Mouse (Mus musculus) forebrain, embryonic 16.5 days (tissue): Measurements from ENCODE around the gene Cyb5r1. TPM values are rescaled to one million over a fixed set of nuclear protein-coding genes. Genes with fewer than 3 reads are reported as not detected.
A peak's percentile ranks its signal among the peaks of the same experiment; 100 is the strongest.
"Not testable (repeated sequence)": the region's sequence is repeated elsewhere in the genome, so short reads cannot be mapped to it uniquely, and the experiment has no call there.

ENCODE experiments used
- ATAC-seq: fragments of 200-750 bp; cut with Nextera tagmentation; 2 replicates; pipeline ENCODE4 v1.8.0; 2017; ENCODE audit warnings: mild to moderate bottlenecking, moderate library complexity
- H3K27ac ChIP-seq: fragments of 300-500 bp; sonication (generic); 2 replicates; pipeline ENCODE4 v1.5.1; 2014; ENCODE audit warnings: low read length, control low read depth
- H3K27me3 ChIP-seq: fragments of 300-500 bp; sonication (generic); replicated peaks from 2 replicates; pipeline ENCODE4 v1.6.1; 2014; ENCODE audit warnings: low read length; ENCODE audit not compliant: control insufficient read depth, insufficient read depth
- H3K36me3 ChIP-seq: fragments of 300-500 bp; sonication (generic); 2 replicates; pipeline ENCODE4 v1.6.1; 2014; ENCODE audit not compliant: control insufficient read depth, insufficient read depth
- H3K4me1 ChIP-seq: fragments of 300-500 bp; sonication (generic); replicated peaks from 2 replicates; pipeline ENCODE4 v1.6.1; 2014; ENCODE audit warnings: low read length; ENCODE audit not compliant: control insufficient read depth, insufficient read depth
- H3K4me2 ChIP-seq: fragments of 300-500 bp; sonication (generic); 2 replicates; pipeline ENCODE4 v1.6.1; 2014; ENCODE audit warnings: mild to moderate bottlenecking, low read length, control low read depth
- H3K4me3 ChIP-seq: fragments of 300-500 bp; sonication (generic); replicated peaks from 2 replicates; pipeline ENCODE4 v1.5.1; 2014; ENCODE audit warnings: mild to moderate bottlenecking, low read length, control low read depth
- H3K9ac ChIP-seq: fragments of 300-500 bp; sonication (generic); replicated peaks from 2 replicates; pipeline ENCODE4 v1.6.1; 2014; ENCODE audit warnings: low read depth, low read length, control low read depth
- H3K9me3 ChIP-seq: fragments of 300-500 bp; sonication (generic); 2 replicates; pipeline ENCODE4 v1.6.1; 2016; ENCODE audit warnings: low read length; ENCODE audit not compliant: control insufficient read depth
- WGBS: fragments of 180-500 bp; shearing (Covaris S2); extraction: QIAGEN DNeasy Blood & Tissue Kit; methylation state at CpG from one replicate; pipeline ENCODE4 v1.1.7; 2014; 5-methylcytosine and 5-hydroxymethylcytosine counted together
- polyA plus RNA-seq: library from polyadenylated mRNA; unstranded; fragments of >200 nt; fragmentation: Nextera tagmentation; extraction: Ambion mirVana; gene quantifications from 2 replicates; pipeline ENCODE4 v1.2.1, GENCODE M21; 2015

The Cyb5r1 gene
- polyA plus RNA-seq, 1 experiment from 2014 or later, result 23.3 TPM

DNA sequence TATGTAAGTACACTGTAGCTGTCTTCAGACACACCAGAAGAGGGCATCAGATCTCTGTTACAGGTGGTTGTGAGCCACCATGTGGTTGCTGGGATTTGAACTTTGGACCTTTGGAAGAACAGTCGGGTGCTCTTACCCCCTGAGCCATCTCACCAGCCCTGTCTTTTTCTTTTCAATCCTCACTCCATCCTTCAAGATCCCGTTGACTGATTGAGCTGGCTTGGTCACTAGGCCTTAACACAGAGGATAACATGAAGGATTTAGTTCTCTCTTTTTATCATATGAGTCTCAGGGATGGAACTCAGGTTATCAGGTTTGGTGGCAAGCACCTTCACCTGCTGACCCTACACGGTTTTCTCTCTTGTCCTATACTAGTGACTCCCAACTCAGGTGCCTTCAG lies 43.2 kb downstream of the Cyb5r1 start:
- H3K4me2 ChIP-seq, H3K36me3 ChIP-seq, H3K9ac ChIP-seq, H3K27me3 ChIP-seq, H3K4me3 ChIP-seq, H3K9me3 ChIP-seq, ATAC-seq, H3K4me1 ChIP-seq, H3K27ac ChIP-seq: not testable (repeated sequence)
- 67% methylated on average over 3 of the region's 3 CpGs for WGBS

DNA sequence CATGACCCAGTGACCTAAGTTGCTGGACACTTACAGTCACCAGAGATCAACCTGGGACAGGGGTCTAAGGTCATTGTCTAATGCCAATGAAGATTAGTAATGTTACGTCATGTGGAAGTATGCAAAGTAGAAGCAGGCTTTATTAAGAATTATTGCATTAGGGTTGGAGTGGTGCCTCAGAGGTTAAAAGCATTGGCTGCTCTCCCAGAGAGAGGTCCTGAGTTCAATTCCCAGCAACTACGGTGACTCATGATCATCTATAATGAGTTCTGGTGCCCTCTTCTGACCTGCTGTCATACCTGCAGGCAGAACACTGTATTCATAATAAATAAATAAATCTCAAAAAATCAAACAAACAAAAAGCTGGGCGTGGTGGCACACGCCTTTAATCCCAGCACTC lies 44.8 kb downstream of the Cyb5r1 start:
- no peak for ATAC-seq

DNA sequence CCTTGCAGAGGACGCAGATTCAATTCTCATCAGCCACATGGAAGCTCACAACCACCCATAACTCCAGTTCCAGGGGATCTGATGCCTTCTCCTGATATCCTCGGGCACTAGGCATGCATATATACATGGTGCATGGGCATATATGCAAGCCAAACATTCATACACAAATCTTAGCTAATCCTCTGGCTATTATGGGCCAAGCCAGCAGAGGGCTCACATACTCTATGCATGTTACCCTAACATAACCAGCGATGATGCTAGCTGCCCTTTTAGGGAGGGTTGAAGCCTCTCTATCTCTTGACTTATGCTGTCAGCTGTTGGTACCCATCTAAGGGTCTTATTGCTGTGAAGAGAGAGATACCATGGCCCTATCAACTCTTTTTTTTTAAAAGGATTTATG lies 45.6 kb downstream of the Cyb5r1 start:
- 47% methylated on average over 3 of the region's 3 CpGs for WGBS
- no peak for ATAC-seq
- Histone ChIP-seq H3K27ac (no peak overlapping the region), H3K27me3 (no peaks in the 10 kb centered on the region), H3K4me1 (peaks cover 6% of the 10 kb centered on the region), H3K36me3 (no peaks in the 10 kb centered on the region), H3K4me2 (no peak overlapping the region), H3K9me3 (no peaks in the 10 kb centered on the region), H3K4me3 (no peak overlapping the region), H3K9ac (no peak overlapping the region)

More for the DNA sequence above, 44.8 kb downstream of the Cyb5r1 start:
- Histone ChIP-seq H3K9ac (no peak overlapping the region), H3K27me3 (no peaks in the 10 kb centered on the region), H3K27ac (no peak overlapping the region), H3K4me2 (no peak overlapping the region), H3K36me3 (no peaks in the 10 kb centered on the region), H3K4me1 (peaks cover 5% of the 10 kb centered on the region), H3K9me3 (no peaks in the 10 kb centered on the region), H3K4me3 (no peak overlapping the region)
- WGBS, result 90% methylated on average over 4 of the region's 4 CpGs

DNA sequence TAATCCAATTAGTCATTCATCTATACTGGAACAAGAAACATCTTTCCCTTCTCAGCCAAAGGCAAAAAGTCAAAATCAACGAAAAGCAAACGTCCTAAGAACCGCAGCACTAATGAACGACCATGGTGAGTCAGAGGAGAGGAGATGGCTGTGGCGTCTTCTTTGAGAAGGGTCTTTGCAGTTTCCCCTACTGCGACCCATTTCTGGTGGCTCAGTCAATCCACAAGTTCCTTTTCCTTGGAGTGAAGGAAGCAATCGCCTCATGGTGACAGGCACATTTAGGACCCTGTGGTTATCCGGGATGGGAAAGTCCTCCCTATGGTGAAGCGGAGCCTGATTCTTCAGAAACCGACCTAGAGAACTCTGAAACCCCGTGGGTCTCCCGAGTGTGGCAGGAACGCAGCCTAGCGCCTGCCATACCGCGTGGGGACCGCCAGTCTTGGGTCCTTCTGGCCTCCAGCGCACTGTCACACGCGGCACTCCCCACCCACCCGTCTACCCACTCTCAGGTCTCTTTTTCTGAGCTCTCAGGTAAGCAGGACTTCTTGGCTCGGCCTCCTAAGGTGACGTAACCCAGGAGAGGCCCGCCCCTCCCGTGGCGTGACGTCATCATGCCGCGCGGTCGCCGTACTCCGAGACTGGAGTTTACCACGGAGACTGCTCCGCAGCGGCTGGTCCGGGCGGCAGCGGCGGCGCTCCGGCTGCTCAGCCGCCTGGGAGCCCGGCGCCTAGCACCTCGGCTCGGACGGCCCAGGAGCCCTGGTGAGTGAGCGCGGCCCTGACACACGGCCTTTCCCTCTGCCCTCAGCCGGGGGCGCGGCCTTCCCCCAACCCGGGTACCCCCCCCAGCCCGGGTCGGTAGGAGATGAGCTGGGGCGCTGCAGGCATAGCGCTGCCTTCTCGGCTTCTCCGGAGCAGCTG lies 49.8 kb downstream of the Cyb5r1 start, which contains the start of gene Klhl12:
TSS of gene Klhl12 (plus strand) at position 628 of the 921 bp plus-strand sequence.
- Histone ChIP-seq H3K27ac (peak within 1 kb of the TSS; percentile 63), H3K4me2 (peak within 1 kb of the TSS; percentile 95), H3K9ac (peak within 1 kb of the TSS; percentile 84), H3K4me3 (peak within 1 kb of the TSS; percentile 91), H3K9me3 (no peaks in the 10 kb centered on the region), H3K27me3 (no peaks in the 10 kb centered on the region), H3K36me3 (peaks cover 6% of the 10 kb centered on the region), H3K4me1 (peaks cover 12% of the 10 kb centered on the region)
- under 1% methylated on average over 55 of the region's 61 CpGs for WGBS
- ATAC-seq, result peak; percentile 95

DNA sequence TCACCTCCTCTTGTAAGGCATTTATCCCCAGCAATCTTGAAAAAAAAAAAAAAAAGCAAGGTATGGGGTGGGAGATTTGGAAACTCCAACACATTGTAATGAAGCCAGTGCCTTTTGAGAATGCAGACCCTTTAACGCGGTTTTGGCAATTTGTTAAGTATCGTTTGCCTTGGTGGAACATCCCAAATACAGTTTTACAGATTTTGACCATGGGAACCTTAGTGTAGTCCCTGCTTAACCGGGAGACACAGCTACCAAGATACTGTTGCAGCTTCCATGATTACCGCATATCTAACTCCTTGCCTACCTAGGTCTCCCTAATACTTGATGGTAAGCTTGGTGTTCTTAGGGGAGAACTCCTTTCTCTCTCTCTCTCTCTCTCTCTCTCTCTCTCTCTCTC lies 50.7 kb downstream of the Cyb5r1 start:
- Histone ChIP-seq H3K4me3 (peak overlapping the region; percentile 91), H3K4me1 (peaks cover 12% of the 10 kb centered on the region), H3K27ac (no peak overlapping the region), H3K36me3 (peaks cover 6% of the 10 kb centered on the region), H3K9ac (peak overlapping the region; percentile 84; the same call in 1 of the 2 replicates), H3K4me2 (peak overlapping the region; percentile 65), H3K9me3 (no peaks in the 10 kb centered on the region), H3K27me3 (no peaks in the 10 kb centered on the region)
- WGBS, result 20% methylated on average over 5 of the region's 5 CpGs
- no peak for ATAC-seq

DNA sequence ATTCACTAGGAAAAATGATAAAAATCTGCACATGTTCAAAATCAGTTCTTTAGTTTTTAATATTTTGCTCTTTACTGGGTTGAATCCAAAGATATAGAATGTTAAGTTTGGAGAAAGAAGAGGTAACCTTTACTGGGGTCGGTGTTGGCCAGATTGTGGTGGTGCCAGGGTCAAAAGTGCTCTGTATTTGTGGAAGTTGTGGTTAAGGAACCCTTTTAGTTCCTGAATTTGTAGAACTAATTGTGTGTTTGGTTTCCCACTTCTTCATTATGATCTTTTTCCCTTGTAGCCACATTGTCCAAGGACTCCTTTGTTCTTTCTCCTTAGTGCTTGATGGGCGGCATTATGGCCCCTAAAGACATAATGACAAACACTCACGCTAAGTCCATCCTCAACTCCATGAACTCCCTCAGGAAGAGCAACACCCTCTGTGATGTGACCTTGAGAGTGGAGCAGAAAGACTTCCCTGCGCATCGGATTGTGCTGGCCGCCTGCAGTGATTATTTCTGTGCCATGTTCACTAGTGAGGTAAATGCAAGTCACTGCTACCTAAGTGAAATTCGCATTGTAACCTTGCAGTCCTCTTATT lies 52.9 kb downstream of the Cyb5r1 start:
- WGBS, result 91% methylated on average over 7 of the region's 7 CpGs
- Histone ChIP-seq H3K9ac (no peak overlapping the region), H3K4me1 (peaks cover 12% of the 10 kb centered on the region), H3K4me2 (no peak overlapping the region), H3K27me3 (no peaks in the 10 kb centered on the region), H3K4me3 (no peak overlapping the region), H3K9me3 (no peaks in the 10 kb centered on the region), H3K36me3 (peaks cover 6% of the 10 kb centered on the region), H3K27ac (no peak overlapping the region)
- no peak for ATAC-seq

DNA sequence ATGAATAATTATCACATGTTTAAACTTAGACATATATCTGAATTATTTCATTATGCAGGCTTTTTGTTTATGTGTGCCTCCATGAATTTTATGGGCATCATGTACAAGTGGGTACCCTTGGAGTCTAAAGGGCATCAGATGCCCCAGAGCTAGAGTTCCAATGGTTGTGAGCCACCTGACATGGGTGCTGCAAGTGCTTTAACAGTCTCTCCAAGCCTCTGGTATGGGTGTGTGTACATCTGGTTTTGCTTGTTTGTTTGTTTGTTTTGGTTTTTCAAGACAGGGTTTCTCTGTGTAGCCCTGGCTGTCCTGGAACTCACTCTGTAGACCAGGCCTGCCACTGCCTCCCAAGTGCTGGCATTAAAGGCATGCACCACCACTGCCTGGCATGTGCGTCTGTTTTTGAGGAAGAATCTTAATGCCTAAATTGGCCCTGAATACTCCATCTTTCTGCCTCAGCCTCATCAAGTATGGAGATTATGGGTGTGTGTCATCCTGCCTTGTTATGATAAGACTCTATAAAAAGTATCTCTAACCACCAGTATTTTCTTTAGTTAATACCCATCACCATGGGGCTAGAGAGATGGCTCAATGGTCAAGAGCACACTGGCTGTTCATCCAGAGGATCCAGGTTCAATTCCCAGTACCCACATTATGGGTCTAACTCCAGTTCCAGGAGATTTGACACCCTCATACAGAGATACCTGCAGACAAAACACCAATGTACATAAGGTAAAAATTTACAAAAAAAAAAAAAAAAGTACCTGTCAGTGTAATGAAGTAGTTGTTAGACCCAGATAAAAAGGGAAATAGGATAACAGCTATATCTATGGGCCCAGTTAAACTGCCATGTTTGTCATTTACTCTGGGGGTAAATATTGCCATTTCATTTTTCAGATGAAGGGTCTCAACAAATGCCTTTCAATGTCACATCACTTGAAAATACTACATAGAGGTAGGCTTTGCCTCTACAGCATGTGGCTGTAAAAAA lies 55.2 kb downstream of the Cyb5r1 start:
- Histone ChIP-seq H3K4me1 (peaks cover 7% of the 10 kb centered on the region), H3K4me3 (no peak overlapping the region), H3K4me2 (no peak overlapping the region), H3K27ac (no peak overlapping the region), H3K9me3 (no peaks in the 10 kb centered on the region), H3K27me3 (no peaks in the 10 kb centered on the region), H3K9ac (no peak overlapping the region), H3K36me3 (peaks cover 11% of the 10 kb centered on the region)
- ATAC-seq, result no peak
- WGBS, result 96% methylated on average over 1 of the region's 1 CpGs
